Mouse (Mus musculus) T-helper 2 cell (primary cell): ENCODE measurements around the gene Ankle2.

Experiments
- in situ Hi-C: fragments of 300-600 bp; cut with MboI, MseI; formaldehyde crosslinking; loops from one replicate; pipeline ENCODE4 v1.15.1; 2025; ENCODE audit warnings: high pct_unique_total_duplicates

The Ankle2 gene

DNA sequence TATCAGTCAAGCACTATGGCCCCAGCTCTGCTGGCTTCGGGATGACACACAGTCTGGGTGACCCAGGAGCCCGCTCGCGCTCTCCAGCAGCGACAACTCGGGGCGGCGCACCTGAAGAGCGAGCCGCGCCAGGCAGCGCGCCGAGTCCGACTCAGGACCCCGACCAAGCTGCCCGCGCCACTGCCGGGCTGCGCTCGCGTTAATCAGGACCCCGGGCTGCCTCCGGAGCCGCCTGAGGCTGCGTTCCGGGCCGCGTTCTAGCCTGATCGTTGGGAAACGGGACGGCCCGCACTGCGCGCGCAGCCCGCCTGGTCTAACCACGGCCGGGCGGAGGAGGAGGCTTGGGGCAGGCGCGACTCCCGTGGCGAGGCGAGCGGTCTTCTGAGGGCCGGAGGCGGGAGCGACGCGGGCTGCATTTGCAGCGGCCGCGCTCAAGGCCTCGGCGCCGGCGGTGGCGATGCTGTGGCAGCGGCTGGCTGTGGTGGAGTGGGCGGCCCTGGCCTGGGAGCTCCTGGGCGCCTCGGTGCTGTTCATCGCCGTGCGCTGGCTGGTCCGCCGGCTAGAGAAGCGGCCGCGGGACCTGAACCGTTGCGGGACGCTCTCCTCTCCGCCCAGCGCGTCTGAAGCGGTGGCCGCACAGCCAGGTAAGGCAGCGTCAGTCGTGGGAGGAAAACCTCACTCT is at the start of gene Ankle2:
Gene Ankle2 (plus strand): TSS at position 225 of the 682 bp plus-strand sequence.
- in situ Hi-C loops = loop anchor here (5.0 kb wide), 2 partner anchors 51 to 54 kb away; partner anchors contain the start of gene Golga3

DNA sequence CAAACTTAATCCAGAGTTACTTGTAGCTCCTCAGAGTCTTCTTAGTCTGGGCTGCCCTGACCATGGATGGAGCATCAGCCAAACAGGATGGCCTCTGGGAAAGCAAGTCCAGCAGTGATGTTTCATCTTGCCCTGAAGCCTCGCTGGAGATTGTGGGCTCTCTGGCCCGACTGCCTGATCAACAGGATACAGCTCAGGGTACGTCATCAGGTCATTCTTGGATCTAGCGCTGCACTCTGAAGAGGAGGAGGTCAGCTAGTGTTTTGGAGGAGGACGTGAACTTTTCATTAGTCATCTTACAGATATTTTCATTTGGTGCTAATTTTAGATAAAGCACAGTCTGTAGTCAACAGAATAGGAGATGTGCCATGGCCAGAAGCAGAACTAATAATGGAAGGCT is 49.1 kb upstream of the Ankle2 start:
- in situ Hi-C loops = no loop called here

DNA sequence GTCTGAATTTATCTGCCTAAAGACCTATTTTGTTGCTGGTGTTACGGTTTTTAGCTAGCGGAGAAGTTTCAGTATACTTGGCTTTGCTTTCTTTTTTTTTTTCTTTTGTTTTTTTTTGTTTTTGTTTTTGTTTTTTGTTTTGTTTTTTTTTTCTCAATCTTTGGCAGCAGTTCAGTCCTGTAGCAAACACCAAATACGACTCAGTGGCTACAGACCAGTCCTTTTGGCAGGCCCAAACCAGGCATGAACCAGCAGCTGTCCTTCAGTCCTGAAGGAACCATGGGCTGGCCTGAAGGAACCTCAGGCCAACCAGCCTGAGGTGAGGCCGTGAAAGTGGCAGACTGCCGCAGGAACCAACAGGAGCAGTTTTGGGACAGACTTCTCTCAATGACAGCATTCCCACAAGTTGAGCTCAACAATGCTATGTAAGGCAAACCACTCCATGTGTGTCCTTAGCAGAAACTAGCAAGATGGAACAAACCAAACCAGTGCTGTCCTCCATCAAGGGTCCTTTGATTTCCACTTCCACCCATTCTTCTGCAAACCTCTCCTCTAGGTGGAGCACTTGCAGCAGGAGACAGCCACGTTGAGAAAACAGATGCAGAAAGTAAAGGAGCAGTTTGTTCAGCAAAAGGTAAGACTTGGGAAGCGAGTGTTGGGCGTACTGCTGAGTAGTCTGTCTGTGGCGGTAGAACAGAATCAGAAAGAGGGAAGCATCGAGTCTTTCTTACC is 27.5 kb upstream of the Ankle2 start:
- in situ Hi-C loops = no loop called here

DNA sequence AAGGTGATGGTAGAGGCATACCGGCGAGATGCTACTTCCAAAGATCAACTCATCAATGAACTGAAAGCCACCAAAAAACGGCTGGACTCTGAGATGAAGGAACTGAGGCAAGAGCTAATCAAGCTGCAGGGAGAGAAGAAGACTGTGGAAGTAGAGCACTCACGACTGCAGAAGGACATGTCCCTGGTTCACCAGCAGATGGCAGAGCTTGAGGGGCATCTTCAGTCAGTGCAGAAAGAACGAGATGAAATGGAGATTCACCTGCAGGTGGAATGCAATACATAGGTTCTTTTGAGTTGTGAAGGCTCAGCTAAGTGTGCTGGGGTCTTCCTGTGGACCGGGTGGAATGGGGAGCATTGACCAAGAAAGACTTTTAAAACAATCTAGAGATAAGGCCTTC is 26.0 kb upstream of the Ankle2 start:
- in situ Hi-C loops = no loop called here

DNA sequence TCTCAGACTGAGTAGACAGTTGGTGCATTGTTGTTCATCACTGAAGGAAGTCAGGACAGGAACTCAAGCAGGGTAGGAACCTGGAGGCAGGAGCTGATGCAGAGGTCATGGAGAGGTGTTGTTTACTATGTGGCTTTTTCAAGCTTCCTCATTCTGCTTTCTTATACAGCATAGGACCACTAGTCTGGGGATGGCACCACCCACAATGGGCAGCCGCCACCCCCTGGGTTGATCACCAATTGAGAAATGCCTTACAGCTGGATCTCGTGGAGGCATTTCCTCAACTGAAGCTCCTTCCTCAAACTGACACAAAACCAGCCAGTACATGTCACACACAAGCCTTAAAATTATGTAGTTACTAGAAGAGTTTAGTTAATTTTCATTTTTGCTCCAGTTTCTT is 19.5 kb upstream of the Ankle2 start:
- in situ Hi-C loops = no loop called here

DNA sequence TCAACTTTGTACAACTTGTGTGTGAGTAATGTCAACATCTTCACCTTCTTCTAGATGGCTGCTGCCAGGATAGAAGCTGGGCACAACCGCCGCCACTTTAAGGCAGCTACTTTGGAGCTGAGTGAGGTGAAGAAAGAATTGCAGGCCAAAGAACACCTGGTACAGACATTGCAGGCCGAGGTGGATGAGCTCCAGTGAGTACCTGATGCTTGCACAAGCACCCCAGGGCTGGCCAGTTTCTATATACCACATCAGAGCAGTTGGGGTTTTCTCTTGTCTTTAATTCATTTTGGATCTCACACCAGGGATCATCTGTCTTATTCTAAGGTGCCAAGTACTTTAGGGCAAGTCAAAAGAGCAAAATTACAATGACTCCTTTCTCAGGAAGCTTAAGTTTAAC is 14.0 kb upstream of the Ankle2 start:
- in situ Hi-C loops = no loop called here

DNA sequence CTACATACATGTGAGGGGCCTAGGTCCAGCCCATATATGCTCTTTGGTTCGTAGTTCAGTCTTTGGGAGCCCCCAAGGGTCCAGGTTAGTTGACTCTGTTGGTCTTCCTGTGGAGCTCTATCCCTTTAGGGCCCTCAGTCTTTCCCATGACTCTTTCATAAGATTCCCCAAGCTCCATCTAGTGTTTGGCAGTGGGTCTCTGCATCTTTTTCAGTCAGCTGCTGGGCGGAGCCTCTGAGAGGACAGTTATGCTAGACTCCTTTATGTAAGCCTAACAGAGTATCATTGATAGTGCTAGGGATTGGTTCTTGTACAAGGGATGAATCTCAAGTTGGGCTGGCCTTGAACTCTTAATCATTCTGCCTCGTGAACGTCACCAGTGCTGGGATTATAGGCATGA is 10.5 kb upstream of the Ankle2 start:
- in situ Hi-C loops = no loop called here

DNA sequence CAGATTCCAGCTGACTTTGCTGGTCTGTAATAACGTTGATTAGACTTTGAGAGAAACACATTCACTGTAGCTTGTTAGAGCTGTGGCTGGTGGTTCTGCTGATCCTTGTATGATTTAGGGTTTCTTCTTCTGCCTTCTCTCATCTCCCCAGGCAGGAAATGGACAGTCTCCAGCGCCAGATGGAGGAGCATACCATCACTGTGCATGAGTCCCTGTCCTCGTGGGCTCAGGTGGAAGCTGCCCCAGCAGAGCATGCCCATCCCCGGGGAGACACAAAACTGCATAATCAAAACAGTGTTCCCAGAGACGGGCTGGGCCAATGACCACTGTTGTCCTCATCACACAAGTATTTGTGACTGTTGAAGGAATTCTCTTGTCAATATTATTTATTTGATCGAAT is 8.0 kb upstream of the Ankle2 start:
- in situ Hi-C loops = no loop called here

DNA sequence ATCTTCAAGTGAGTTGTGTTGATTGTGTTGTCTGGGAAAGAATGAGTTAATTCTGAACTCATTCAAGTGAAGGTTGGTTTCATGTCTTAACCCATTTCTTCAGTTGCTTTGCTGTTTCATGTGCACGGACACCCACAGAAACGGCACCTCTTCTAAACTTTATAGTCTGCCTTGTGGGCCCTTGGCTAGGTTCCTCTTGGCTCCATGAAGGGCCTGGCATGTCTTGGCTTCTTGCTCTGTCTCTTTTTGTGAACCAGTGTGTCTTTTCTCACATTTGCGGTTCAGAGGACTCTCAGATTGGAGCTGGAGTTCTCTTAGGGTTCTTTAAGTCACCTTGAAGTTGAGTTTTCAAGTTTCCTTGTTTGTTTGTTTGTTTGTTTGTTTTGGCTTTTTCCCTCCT is 5.7 kb upstream of the Ankle2 start:
- in situ Hi-C loops = no loop called here

DNA sequence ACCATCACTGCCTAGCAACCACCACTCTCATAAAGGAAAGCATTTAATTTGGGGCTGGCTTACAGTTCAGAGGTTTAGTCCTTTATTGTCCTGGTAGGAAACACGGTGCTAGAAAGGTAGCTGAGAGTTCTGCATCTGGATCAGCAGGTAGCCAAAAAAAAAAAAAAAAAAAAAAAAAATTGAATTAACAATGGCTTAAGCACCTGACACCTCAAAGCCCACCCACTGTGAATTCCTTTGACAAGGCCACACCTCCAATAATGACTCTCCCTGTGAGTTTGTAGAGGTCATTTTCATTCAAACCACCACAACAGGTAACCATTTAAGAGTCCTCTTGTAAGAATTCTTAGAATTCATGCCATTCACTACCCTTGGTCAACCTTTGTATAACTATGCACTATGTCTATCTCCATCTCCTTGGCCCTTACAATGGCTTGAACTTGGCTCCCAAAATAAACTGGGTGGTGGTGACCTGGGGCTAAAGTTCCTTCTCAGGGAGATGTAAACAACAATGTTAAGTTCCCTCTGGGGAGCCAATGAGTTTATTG is 3.4 kb upstream of the Ankle2 start:
- in situ Hi-C loops = no loop called here

DNA sequence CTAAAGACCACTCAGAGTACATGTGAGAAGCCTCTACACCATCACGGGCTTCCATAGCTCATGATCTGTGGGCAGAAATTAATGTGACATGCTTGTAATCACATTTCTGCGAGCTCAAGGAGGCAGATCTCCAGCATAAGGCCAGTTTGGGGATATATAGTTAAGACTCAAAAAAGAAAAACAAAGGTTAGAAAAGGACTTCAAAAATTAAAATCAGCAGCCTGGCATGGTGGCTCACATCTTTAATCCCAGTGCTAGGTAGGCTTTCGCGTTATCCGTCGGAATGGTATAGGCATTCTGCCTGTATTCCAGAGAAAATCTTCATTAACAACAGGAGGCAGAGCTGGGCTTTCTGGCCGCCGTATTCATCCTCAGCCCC is 414 bp upstream of the Ankle2 start:
- in situ Hi-C loops = loop anchor here (5.0 kb wide), 2 partner anchors 52 to 53 kb away; partner anchors contain the start of gene Golga3

DNA sequence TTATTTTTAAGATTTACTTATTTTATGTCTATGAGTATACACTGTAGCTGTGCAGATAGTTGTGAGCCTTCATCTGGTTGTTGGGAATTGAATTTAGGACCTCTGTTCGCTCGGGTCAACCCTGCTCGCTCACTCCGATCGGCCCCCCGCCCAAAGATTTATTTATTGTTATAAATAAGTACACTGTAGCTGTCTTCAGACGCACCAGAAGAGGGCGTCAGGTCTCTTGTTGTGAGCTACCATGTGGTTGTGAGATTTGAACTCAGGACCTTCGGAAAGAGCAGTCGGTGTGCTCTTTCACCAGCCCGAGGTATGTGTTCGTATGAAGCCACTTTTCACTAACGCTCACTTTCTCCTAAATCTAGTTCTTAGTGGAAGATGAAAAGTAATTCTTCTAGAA is 834 bp downstream of the Ankle2 start:
- in situ Hi-C loops = loop anchor here (5.0 kb wide), 2 partner anchors 51 to 54 kb away; partner anchors contain the start of gene Golga3

DNA sequence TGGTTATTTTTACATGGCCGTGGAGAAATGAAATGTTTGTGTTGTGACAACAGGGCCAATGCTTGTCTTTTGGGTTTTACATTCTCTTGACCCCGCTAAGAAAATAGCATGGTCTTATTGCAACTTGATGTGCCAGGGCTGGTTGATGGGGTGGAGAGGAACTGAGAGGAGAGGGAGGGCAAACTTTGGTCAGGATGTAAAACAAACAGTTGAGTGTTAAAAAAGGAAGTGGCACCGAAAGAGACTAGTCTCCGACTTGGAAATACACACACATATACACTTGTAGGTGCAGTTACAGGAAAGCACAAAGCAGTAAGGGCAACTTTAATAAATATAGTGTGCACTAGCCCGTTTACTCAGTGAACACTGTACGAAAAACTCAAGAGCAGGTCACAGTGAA is 1.5 kb downstream of the Ankle2 start:
- in situ Hi-C loops = loop anchor here (5.0 kb wide), 2 partner anchors 50 to 55 kb away; partner anchors contain the start of gene Golga3

DNA sequence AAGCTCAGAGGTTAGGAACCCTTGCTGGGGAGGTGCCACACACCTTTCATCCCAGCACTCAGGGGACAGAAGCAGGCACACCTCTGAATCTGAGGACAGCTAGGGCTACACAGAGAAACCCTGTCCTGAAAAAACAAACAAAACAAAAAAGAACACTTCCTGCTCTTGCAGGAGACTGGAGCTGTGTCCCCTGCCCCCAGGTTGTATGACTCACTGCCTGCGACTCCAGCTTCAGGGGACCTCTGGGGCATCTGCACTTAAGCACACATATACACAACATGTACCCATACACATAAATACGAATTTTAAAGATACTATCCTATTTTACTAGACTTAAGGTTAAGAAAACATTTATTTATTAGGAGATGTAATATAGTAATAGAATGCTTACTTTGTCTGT is 13.3 kb downstream of the Ankle2 start:
- in situ Hi-C loops = no loop called here

DNA sequence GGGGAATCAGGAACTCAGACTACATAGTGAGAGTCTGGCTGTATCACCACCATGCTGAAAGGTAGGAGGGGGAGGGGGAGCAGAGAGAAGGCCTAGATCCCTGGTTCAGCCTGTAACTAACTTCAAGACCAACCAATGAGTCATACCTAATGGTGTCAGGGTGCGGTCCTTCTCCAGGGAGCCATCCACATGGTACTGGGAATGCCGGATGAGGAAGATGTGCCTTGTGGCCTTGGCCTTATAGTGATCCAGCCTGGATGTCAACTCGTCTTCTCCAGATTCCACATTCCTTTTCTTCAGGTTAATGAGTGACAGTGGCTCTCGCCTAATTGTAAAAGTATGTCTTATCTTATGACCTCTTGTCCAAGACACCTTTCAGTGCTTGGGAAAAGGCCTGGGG is 36.1 kb downstream of the Ankle2 start:
- in situ Hi-C loops = no loop called here

DNA sequence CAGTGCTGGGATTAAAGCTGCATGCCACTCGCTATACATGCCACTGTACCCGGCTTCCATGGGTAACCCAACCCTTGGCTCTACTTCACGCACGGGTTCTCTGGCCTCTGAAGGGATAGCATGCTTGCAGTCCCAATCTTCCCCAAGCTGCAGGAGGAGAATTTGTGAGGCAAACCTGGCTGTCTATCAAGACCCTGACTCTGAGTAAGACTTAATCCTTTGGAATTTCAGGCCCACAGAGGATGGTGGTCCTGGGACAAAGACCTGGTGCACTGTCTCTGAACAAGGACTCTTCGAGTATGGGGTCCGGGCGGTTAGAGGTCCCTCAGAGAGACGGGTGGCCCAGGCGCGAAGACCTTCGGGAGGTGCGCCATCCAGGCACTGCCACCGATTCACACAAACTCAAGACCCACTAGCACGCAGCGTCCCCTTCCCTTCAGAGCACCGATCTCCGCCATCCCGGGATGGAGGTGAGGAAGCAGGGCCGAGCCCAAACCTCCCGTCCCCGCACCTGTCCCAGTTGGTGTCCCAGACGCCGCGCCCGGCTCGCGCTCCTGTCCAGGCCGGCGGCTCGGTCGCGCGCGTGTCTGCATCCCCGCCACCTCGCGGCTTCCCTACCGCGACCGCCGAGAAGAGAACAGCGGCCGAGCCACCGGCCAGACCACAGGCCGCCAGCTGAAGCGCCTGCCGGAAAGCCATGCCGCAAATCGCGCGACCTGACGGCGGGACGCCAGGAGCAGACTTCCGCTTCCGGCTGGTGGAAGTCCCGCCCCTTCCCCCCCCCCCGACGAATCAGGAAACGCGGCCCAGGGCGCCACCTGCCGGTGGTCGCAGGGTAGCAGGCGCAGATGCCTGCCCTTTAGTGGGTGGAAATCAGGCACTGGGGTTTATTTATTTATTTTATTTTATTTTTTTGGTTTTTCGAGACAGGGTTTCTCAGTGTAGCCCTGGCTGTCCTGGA is 38.6 kb downstream of the Ankle2 start, which contains the start of gene Pgam5:
Gene Pgam5 (minus strand): TSS at position 773 of the 961 bp plus-strand sequence.
- in situ Hi-C loops = no loop called here

DNA sequence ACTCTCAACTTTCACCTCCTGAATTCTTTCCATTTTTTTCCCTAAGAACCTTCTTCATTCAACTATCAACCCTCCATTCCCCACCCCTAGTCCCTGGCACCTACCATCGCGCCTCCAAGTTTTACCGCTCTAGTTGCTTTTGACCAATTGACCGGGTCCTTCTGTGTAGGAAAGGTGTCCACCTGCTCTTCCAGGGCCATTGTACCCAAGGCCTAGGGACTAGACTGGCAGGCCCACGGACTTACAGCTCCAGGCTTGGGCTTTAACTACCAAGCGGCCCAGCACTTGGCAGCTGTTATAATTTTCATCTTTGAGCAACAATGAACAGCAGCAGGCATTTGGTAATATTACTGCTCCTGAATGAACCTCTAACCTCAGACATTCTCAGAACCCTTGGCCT is 39.4 kb downstream of the Ankle2 start:
- in situ Hi-C loops = no loop called here

DNA sequence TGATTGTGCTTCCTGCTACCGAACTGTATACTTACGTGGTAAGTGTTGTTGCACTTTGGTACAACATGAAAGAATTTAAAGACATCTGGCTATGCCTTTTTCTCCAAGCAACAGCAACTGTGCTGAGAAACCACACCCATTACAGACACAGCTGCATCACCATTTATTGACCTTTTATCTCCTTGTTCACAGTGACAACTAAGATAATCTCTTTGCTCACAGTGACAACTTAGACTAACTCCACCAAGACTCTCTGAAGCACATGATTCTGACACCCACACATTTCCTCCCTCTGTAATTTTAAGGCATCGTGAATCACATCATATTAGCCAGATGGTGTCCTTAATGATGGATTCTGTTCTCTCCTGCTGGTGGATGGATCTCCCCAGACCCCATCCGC is 43.3 kb downstream of the Ankle2 start:
- in situ Hi-C loops = no loop called here

DNA sequence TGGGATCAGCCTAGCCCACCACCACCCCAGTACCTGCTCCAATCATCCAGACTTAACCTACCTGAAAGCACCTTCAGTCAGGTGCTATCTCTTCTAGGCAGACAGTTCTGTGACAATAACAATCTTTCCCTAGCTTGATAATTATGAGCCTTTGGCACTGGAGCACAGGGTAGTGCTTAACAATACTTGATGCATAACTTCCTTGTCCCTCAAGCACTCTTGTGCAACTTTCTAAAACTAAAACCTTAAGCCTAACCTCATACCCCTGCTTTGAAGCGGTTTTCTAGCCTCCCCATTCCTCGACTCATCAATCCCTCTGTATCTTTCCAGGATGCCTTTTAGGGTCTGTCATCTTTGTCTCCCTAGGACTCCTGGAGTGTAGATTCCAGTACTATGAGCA is 44.0 kb downstream of the Ankle2 start:
- in situ Hi-C loops = no loop called here

DNA sequence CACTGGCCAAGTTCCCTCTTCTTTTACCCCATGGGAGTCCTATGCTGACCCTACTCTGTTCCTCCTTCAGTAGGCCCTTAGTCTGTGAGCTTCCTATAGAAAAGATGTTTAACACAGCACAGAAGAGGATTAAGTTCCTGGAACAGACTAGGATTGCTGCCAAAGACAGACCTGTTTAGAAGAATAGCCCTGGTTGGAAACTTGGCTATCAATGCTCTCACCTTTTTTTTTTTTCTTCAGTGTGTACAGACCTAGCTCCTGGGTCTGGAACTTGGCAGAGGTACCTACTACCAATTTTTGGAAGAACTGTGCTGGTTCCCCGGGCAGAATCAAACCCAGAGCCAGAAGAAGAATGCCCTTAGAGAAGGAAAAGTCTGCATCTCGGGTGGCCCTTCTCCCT is 45.6 kb downstream of the Ankle2 start:
- in situ Hi-C loops = no loop called here

DNA sequence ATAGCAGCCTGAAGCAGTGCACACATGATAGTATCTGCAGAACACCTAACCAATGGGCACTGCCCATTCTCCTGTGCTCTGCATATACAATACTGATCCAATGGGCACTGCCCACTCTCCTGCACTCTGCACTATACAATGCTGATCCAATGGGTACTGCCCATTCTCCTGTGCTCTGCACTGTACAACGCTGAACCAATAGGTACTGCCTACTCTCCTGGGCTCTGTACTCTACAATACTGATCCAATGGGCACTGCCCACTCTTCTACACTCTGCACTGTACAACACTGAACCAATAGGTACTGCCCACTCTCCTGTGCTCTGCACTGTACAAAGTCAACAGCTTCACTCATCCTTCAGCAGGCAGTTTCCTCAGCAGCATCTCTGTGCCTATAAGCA is 46.1 kb downstream of the Ankle2 start:
- in situ Hi-C loops = no loop called here

DNA sequence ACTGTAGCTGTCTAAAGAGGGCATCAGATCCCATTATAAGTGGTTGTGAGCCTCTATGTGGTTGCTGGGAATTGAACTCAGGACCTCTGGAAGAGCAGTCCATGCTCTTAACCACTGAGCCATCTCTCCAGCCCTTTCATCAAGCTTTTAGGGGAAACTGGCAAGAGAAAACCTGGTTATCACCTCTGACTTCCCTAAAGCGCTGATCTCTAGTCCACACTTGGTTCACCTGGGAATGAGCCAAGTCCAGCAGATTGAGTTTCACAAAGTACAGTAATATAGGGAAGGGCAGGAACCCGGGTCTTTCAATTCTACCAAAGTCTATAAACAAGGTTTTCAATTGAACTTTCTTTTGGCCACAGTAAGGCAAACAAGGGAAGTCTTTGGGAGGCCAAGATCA is 51.2 kb downstream of the Ankle2 start:
- in situ Hi-C loops = loop anchor here (5.0 to 10.0 kb wide), 2 partner anchors 50 to 727 kb away; partner anchors contain the start of genes Ankle2 and Crlf2
